7 mouse cellular contexts compared by ENCODE assay signal in the genomic region with DNA sequence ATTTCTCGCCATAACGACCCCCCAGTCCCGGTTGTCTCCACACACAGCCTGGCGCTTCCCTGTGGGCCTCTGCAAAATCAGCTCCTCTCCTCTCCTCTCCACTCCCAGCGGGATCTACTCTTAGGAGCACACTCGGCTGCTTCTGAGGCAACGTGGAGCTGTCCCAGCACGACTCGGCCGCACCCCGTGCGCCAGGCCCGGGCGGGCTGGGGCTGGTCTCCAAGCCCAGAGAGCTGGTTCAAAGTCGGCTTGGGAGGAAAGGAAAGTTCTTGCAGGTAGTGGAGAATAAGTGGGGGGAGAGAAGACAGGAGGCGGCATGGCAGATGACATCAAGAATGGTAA. TPM values are rescaled to one million over a fixed set of nuclear protein-coding genes. Genes with fewer than 3 reads are reported as not detected.
DNase-seq lines count a peak whose midpoint lies in the region; ATAC-seq and TF ChIP-seq lines count a peak whose summit lies in the region.

No protein-coding gene starts in this region.

- peak overlapping the region; percentile 80 for H3K4me2 ChIP-seq in lung, postnatal 0 days (replicated peaks; ENCODE audit: low read depth, low read length)
- peak overlapping the region; percentile 92 for H3K4me2 ChIP-seq in forebrain, embryonic 13.5 days
- H3K4me2 ChIP-seq in neural tube, embryonic 14.5 days (ENCODE audit: low read depth, low read length): peak overlapping the region; percentile 86

- peak overlapping the region; percentile 51 for H3K4me3 ChIP-seq in lung, postnatal 0 days (ENCODE audit: low read depth, low read length)
- H3K4me3 ChIP-seq in forebrain, embryonic 13.5 days: peak overlapping the region; percentile 52
- peak overlapping the region; percentile 48 for H3K4me3 ChIP-seq in neural tube, embryonic 14.5 days (ENCODE audit: low read depth, low read length)

- H3K36me3 ChIP-seq in lung, postnatal 0 days (ENCODE audit: insufficient read depth, low read length): peaks cover 15% of the 10 kb centered on the region
- peaks cover 42% of the 10 kb centered on the region for H3K36me3 ChIP-seq in forebrain, embryonic 13.5 days (ENCODE audit: poor library complexity, severe bottlenecking)
- peaks cover 32% of the 10 kb centered on the region for H3K36me3 ChIP-seq in neural tube, embryonic 14.5 days (ENCODE audit: control insufficient read depth, insufficient read depth, low read length)

- TF ChIP-seq EP300 in lung, postnatal 0 days (IDR thresholded peaks at IDR 0.05): no peak

- H3K9ac ChIP-seq in lung, postnatal 0 days (replicated peaks; ENCODE audit: low read depth): peak overlapping the region; percentile 77
- peak overlapping the region; percentile 70 for H3K9ac ChIP-seq in forebrain, embryonic 13.5 days
- H3K9ac ChIP-seq in neural tube, embryonic 14.5 days (replicated peaks; ENCODE audit: low read depth, low read length): peak overlapping the region; percentile 56

- no peak for DNase-seq in lung, postnatal 0 days (ENCODE audit: low spot score)
- no peak for DNase-seq in lung, postnatal 36 days
- peak; percentile 25 for DNase-seq in kidney, postnatal 14 days
- no peak for DNase-seq in Muller cell, postnatal 12 days (ENCODE audit: inconsistent ontology term)
- DNase-seq in testis, postnatal 14 days (ENCODE audit: low spot score): no peak

- WGBS in lung, postnatal 0 days: 19% methylated on average over 16 of the region's 16 CpGs
- 9% methylated on average over 16 of the region's 16 CpGs for WGBS in forebrain, embryonic 13.5 days
- WGBS in neural tube, embryonic 14.5 days: 8% methylated on average over 16 of the region's 16 CpGs

- peak overlapping the region; percentile 63 for H3K27ac ChIP-seq in lung, postnatal 0 days (ENCODE audit: low read length)
- H3K27ac ChIP-seq in forebrain, embryonic 13.5 days: no peak overlapping the region
- H3K27ac ChIP-seq in neural tube, embryonic 14.5 days (ENCODE audit: low read depth, low read length): no peak overlapping the region

- ATAC-seq in lung, postnatal 0 days: 0 out of 2 replicates have a peak, but pooled peaks have one; percentile 16
- peak; percentile 17; the same call in 1 of the 2 replicates for ATAC-seq in forebrain, embryonic 13.5 days
- 0 out of 2 replicates have a peak, but pooled peaks have one; percentile 15 for ATAC-seq in neural tube, embryonic 14.5 days (ENCODE audit: low read depth)

- H3K4me1 ChIP-seq in lung, postnatal 0 days (ENCODE audit: insufficient read depth, low read depth, low read length): no peaks in the 10 kb centered on the region
- peaks cover 15% of the 10 kb centered on the region for H3K4me1 ChIP-seq in forebrain, embryonic 13.5 days
- H3K4me1 ChIP-seq in neural tube, embryonic 14.5 days (ENCODE audit: control insufficient read depth, insufficient read depth, low read length): peaks cover 7% of the 10 kb centered on the region; the same call in 1 of the 2 replicates

- no peaks in the 10 kb centered on the region for H3K27me3 ChIP-seq in lung, postnatal 0 days (replicated peaks; ENCODE audit: insufficient read depth, low read length)
- peaks cover 20% of the 10 kb centered on the region for H3K27me3 ChIP-seq in forebrain, embryonic 13.5 days
- H3K27me3 ChIP-seq in neural tube, embryonic 14.5 days (ENCODE audit: control insufficient read depth, insufficient read depth, low read length): peaks cover 7% of the 10 kb centered on the region

- TF ChIP-seq CTCF in lung, postnatal 0 days (IDR thresholded peaks at IDR 0.05): no peak

- no peaks in the 10 kb centered on the region for H3K9me3 ChIP-seq in lung, postnatal 0 days (ENCODE audit: low read length)
- H3K9me3 ChIP-seq in forebrain, embryonic 13.5 days (replicated peaks): no peaks in the 10 kb centered on the region
- H3K9me3 ChIP-seq in neural tube, embryonic 14.5 days (ENCODE audit: control insufficient read depth, low read length): no peaks in the 10 kb centered on the region

RNA-seq across cellular contexts. Expression of gene Gramd2, which starts 0.6 kb away (rescaled TPM):
- polyA plus RNA-seq in lung, postnatal 0 days (2015; fragmentation: Nextera tagmentation; extraction: Ambion mirVana): 68.0 and 95.2 TPM in 2 replicates
- 1.3 and 1.8 TPM in 2 replicates for polyA plus RNA-seq in forebrain, embryonic 13.5 days (2015; fragmentation: Nextera tagmentation; extraction: Ambion mirVana)
- 3.1 and 6.0 TPM in 2 replicates for polyA plus RNA-seq in neural tube, embryonic 14.5 days (2014; fragmentation: Nextera tagmentation; extraction: Ambion mirVana)

RNA-seq across cellular contexts. Expression of gene Pkm, which starts 24.3 kb away (rescaled TPM):
- 318 and 331 TPM in 2 replicates for polyA plus RNA-seq in lung, postnatal 0 days (2015; fragmentation: Nextera tagmentation; extraction: Ambion mirVana)
- 1,587 and 1,755 TPM in 2 replicates for polyA plus RNA-seq in forebrain, embryonic 13.5 days (2015; fragmentation: Nextera tagmentation; extraction: Ambion mirVana)
- polyA plus RNA-seq in neural tube, embryonic 14.5 days (2014; fragmentation: Nextera tagmentation; extraction: Ambion mirVana): 834 and 964 TPM in 2 replicates
